Mouse (Mus musculus) heart, postnatal 0 days (tissue): ENCODE data around the gene Tnfrsf1a. TPM values are rescaled to one million over a fixed set of nuclear protein-coding genes. Genes with fewer than 3 reads are reported as not detected.

Source experiments
- ATAC-seq: fragments of 200-750 bp; cut with Nextera tagmentation; 2 replicates; pipeline ENCODE4 v1.8.0; 2017; ENCODE audit warnings: low read depth, moderate number of reproducible peaks, moderate library complexity; ENCODE audit not compliant: insufficient read depth
- DNase-seq: peaks from one replicate; pipeline ENCODE4 v3.0.0-alpha.2; 2016; ENCODE audit warnings: low spot score
- H3K27ac ChIP-seq: fragments of 300-500 bp; sonication (generic); 2 replicates; pipeline ENCODE4 v1.5.1; 2014; ENCODE audit warnings: low read depth, mild to moderate bottlenecking
- H3K27me3 ChIP-seq: fragments of 300-500 bp; sonication (generic); 2 replicates; pipeline ENCODE4 v1.6.1; 2014; ENCODE audit warnings: low read length, mixed read lengths; ENCODE audit not compliant: control insufficient read depth, insufficient read depth
- H3K36me3 ChIP-seq: fragments of 300-500 bp; sonication (generic); replicated peaks from 2 replicates; pipeline ENCODE4 v1.6.1; 2014; ENCODE audit warnings: low read length, mixed read lengths; ENCODE audit not compliant: control insufficient read depth, insufficient read depth
- H3K4me1 ChIP-seq: fragments of 300-500 bp; sonication (generic); 2 replicates; pipeline ENCODE4 v1.6.1; 2014; ENCODE audit warnings: antibody characterized with exemption; ENCODE audit not compliant: control insufficient read depth, insufficient read depth
- H3K4me2 ChIP-seq: fragments of 300-500 bp; sonication (generic); 2 replicates; pipeline ENCODE4 v1.6.1; 2014; ENCODE audit warnings: low read depth, mild to moderate bottlenecking, low read length, moderate library complexity
- H3K4me3 ChIP-seq: fragments of 300-500 bp; sonication (generic); 2 replicates; pipeline ENCODE4 v1.5.1; 2014; ENCODE audit warnings: low read depth, low read length
- H3K9ac ChIP-seq: fragments of 300-500 bp; sonication (generic); replicated peaks from 2 replicates; pipeline ENCODE4 v1.6.1; 2014; ENCODE audit warnings: low read depth, low read length, mixed read lengths
- H3K9me3 ChIP-seq: fragments of 300-500 bp; sonication (generic); replicated peaks from 2 replicates; pipeline ENCODE4 v1.6.1; 2016; ENCODE audit warnings: low read length; ENCODE audit not compliant: control insufficient read depth
- CTCF ChIP-seq: IDR thresholded peaks from 2 replicates; pipeline ENCODE4 v1.5.1; 2016; ENCODE audit warnings: antibody characterized with exemption, control low read depth, low read depth
- EP300 ChIP-seq: IDR thresholded peaks from 2 replicates; pipeline ENCODE4 v1.6.1; 2016; ENCODE audit warnings: antibody characterized with exemption, low read depth
- WGBS: fragments of 180-500 bp; shearing (Covaris S2); extraction: QIAGEN DNeasy Blood & Tissue Kit; methylation state at CpG from one replicate; pipeline ENCODE4 v1.1.7; 2014; 5-methylcytosine and 5-hydroxymethylcytosine counted together
- polyA plus RNA-seq: library from polyadenylated mRNA; unstranded; fragments of >200 nt; fragmentation: Nextera tagmentation; extraction: Ambion mirVana; gene quantifications from 2 replicates; pipeline ENCODE4 v1.2.1, GENCODE M21; 2015
- total RNA-seq: library from RNA; depleted of rRNA; stranded (reverse); fragments of >200 nt; gene quantifications from 2 replicates; pipeline ENCODE4 v1.2.3, GENCODE M21; 2014; ENCODE audit warnings: low replicate concordance

Tnfrsf1a gene
- total and polyA plus RNA-seq, 2 experiments from 2014 or later, result 37.1 to 39.8 TPM

DNA sequence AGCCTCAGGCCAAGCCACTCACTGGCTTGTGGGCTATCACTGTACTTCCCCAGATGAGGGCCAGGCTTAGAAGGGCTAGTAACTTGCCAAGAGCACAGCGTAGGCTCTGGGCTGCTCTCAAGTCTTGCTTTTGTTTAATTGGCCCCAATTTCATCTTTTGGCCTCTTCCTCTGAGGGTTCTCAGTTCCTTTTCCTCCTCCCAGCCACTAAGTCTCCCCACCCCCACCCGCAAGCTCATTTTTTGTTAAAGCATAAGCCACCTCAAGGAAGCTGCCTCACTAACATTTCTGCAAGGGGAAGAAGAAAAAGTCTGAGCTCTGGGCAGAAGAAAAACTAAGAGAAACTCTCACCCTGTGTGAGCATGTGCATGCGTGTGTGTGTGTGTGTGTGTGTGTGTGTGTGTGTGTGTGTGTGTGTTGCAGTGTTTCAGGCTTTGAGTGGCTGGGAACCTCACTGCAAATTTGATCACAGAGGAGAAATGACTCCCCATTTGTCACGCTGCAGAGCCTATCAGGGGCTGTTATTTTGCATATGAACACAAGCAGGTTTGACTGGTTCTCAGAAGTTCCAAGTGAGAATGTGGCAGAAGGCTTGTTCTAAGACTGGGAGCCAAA is 18.7 kb downstream of the Tnfrsf1a start:
- DNase-seq (no peak), ATAC-seq (no peak)
- no peak for TF ChIP-seq CTCF
- TF ChIP-seq EP300, result no peak
- H3K36me3 ChIP-seq, result no peaks in the 10 kb centered on the region
- no peak overlapping the region for H3K27ac ChIP-seq
- H3K9me3 ChIP-seq, result no peaks in the 10 kb centered on the region; the same call in 1 of the 2 replicates
- WGBS, result 55% methylated on average over 4 of the region's 4 CpGs
- no peak overlapping the region for H3K4me2 ChIP-seq
- no peak overlapping the region for H3K4me3 ChIP-seq
- H3K9ac ChIP-seq, result no peak overlapping the region
- no peaks in the 10 kb centered on the region for H3K4me1 ChIP-seq
- peaks cover 27% of the 10 kb centered on the region for H3K27me3 ChIP-seq

DNA sequence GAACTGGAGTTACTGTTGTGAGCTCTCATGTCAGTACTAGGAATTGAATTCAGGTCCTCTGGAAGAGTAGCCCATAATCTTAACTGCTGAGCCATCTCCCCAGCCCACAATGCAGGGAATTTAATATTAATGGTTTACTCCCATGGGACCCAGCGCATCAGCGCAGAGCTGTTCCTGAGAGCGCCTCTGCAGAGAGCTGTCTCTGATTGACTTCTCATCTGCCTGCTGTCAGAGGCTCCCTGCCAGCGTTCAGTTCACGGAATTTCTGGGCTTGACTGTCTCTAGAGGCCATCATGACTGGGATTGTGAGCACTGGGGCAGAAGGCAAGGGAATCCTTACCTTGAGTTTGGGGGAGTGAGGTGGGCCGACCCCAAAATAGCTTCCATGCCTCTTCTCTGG is 27.9 kb downstream of the Tnfrsf1a start:
- H3K4me2 ChIP-seq, result no peak overlapping the region
- 47% methylated on average over 6 of the region's 6 CpGs for WGBS
- TF ChIP-seq EP300 (no peak), CTCF (no peak)
- H3K36me3 ChIP-seq, result no peaks in the 10 kb centered on the region
- no peak for DNase-seq
- H3K27me3 ChIP-seq, result peaks cover 72% of the 10 kb centered on the region
- no peak for ATAC-seq
- no peak overlapping the region for H3K4me3 ChIP-seq
- H3K9ac ChIP-seq, result no peak overlapping the region
- H3K9me3 ChIP-seq, result no peaks in the 10 kb centered on the region
- peaks cover 13% of the 10 kb centered on the region for H3K4me1 ChIP-seq
- H3K27ac ChIP-seq, result no peak overlapping the region

DNA sequence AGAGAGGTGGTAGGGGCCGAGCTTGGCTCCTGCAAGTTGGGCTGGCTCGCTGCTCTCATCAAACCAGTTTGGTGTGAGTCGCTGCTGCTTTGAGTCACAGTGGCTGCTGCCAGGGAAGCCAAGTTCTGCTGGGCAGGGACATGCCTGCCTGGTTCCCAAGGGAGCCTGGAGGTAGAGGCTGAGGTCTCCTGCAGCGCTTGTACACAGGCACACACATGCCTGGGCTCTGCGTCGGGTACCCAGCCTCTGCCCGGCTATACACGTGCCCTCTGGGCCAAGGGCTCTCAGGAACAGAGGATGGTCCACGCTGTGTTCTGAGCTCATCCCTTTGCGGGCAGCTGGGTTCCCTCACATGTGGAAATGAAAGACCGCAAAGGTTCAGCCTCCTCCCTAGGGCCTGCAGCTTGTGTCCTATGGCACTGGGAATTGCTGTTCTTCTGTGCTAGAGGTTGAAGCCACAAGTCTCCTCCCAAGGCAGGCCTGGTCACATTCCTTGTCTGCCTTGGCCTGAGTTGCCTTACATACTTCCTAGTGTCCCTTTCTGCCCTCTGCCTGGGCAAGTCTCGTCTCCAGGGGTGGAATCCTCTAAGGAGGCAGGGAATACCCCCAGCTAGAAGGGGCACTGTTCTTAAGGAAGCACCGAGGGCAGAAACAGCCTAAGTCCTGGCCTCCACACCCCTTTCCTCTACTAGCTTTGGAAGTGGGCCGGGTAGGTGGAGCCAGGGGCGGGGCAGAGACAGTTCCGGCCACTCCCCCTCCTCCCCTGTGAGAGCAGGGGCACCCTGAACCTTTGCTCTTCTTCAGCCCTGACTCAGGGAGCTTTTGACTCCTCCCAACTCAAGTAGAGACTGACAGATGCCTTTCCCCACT is 28.7 kb downstream of the Tnfrsf1a start:
- no peak for TF ChIP-seq EP300
- no peak for TF ChIP-seq CTCF
- Histone ChIP-seq H3K4me1 (peaks cover 13% of the 10 kb centered on the region), H3K9me3 (no peaks in the 10 kb centered on the region), H3K27me3 (peaks cover 71% of the 10 kb centered on the region), H3K9ac (no peak overlapping the region), H3K4me2 (no peak overlapping the region), H3K4me3 (no peak overlapping the region), H3K27ac (no peak overlapping the region), H3K36me3 (no peaks in the 10 kb centered on the region)
- WGBS, result 37% methylated on average over 16 of the region's 16 CpGs
- DNase-seq, result no peak
- no peak; the same call in 1 of the 2 replicates for ATAC-seq

DNA sequence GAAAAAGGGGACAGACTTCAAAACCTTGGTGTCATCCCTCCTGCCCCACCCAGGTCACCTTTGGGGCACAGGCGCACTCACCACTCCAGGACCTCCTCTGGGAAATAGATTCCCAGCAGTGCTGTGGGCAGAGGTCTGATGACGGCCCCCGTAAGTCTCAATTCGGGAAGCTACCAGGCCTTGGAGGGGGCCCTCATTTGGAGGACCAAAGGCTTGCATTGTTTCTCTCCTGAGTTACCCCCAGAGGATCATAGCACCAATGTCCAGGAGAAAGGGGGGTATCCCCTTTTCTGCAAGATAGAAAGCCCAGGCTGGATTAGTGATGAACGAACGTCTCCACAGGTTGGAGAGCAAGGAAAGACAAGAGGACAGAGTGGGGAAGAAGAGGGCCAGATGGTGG is 29.5 kb downstream of the Tnfrsf1a start:
- ATAC-seq, result no peak
- DNase-seq, result no peak
- TF ChIP-seq EP300 (no peak), CTCF (no peak)
- Histone ChIP-seq H3K9me3 (no peaks in the 10 kb centered on the region), H3K9ac (no peak overlapping the region), H3K4me3 (no peak overlapping the region), H3K4me1 (peaks cover 13% of the 10 kb centered on the region), H3K36me3 (no peaks in the 10 kb centered on the region), H3K27me3 (peaks cover 70% of the 10 kb centered on the region), H3K27ac (no peak overlapping the region), H3K4me2 (no peak overlapping the region)
- WGBS, result 17% methylated on average over 6 of the region's 6 CpGs

DNA sequence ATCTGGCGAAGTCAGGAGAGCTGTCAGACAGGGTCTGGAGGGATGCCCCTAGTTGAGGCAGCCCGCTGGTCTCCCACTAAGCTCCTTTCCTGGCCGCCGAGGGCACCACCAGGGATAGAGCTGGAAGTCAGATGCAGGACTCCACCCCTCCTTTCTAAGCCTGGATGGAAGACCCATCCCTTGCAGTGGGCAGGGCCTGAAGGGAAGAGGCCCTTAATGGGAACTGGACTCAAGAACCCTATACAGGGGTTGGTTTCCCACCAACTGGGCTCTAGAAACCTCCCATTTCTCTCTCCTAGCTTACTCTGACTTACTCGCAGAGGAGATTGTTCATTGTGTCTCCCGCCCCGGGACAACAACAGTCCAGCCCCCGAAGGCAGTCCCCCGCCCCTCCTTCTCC is 30.6 kb downstream of the Tnfrsf1a start:
- H3K27me3 ChIP-seq, result peaks cover 68% of the 10 kb centered on the region
- H3K27ac ChIP-seq, result no peak overlapping the region
- TF ChIP-seq EP300 (no peak), CTCF (no peak)
- H3K4me3 ChIP-seq, result peak overlapping the region; percentile 27; the same call in 1 of the 2 replicates
- no peaks in the 10 kb centered on the region for H3K9me3 ChIP-seq
- no peaks in the 10 kb centered on the region for H3K36me3 ChIP-seq
- 4% methylated on average over 8 of the region's 9 CpGs for WGBS
- H3K9ac ChIP-seq, result no peak overlapping the region
- no peak for ATAC-seq
- peak overlapping the region; percentile 50 for H3K4me2 ChIP-seq
- peaks cover 13% of the 10 kb centered on the region for H3K4me1 ChIP-seq
- no peak for DNase-seq
